Mouse (Mus musculus) lung, postnatal 0 days (tissue): ENCODE results near the gene Btbd16.

Experiments
- CTCF ChIP-seq: IDR thresholded peaks from 2 replicates; pipeline ENCODE4 v1.5.1; 2016; ENCODE audit warnings: antibody characterized with exemption, mild to moderate bottlenecking
- EP300 ChIP-seq: IDR thresholded peaks from 2 replicates; pipeline ENCODE4 v1.6.1; 2016; ENCODE audit warnings: antibody characterized with exemption, mild to moderate bottlenecking, control low read depth

DNA sequence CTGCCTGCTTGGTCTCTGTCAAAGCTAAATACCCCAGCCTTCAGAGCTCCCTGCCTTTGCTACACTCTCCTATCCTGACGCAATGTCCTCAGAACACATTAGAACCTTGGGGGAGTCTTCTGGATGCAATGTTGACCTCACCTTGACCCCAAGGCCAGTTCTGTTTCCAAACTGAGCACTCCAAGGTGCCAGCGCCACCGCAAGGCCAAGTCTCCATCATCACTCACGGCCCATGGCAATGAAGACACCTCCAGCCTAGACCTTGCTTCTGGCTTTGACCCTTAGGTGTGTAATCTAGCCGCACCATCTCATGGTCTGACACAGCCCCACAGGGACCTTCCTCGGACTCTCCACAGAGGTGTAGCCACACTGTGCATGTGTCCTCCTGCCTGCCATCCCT, 23.7 kb downstream of the Btbd16 start:
- TF ChIP-seq EP300 (no peak), CTCF (no peak)
